ENCODE assay signal across 9 mouse cellular contexts in the genomic region with DNA sequence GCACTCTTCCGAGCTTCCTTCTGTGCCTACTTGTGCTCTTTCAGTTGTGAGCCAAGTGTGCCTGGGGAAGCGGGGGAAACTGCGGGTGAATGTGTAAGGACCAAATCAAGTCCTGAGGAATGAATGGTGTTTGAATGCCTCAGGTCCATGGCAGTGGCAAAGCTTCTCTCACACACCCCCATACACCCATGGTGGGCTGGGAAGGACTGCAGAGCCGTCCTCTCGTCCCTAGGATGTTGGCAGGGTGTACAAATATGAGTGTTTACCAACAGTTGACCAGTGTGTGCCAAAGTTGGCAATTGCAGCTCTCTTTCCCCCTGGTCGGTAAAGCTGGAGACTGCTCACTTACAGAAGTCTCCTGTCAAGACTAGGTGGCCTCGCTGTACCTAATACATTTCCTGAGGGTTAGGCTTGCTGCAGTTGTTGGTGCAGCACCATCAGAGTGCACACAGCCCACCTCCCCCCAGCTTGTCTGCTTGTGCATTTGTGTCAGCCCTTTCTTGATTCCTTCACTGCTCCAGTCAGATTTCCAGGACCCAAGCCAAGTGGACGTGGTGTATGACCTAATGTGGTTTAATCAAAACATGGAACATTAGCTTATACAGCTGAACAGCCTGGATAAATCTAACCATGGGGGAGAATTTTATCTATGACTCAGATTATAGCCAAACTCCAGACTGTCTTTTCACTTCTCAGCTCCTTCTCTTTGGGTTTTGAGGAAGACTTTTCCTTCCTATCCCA. TPM values are rescaled to one million over a fixed set of nuclear protein-coding genes. Genes with fewer than 3 reads are reported as not detected.
DNase-seq lines count a peak whose midpoint lies in the region; ATAC-seq lines count a peak whose summit lies in the region.
"Had no signal": no experiment of that assay in that cellular context is flagged by ENCODE, and none has a peak within 500 bp of the region (broad histone marks: within the 10 kb centered on the region; RNA-seq: fewer than 3 reads in every experiment).

No protein-coding gene starts in this region.

- H3K36me3 ChIP-seq in lung, embryonic 15.5 days, result peaks cover 6% of the 10 kb centered on the region; the same call in 1 of the 2 replicates
- H3K36me3 ChIP-seq in heart, embryonic 13.5 days, result peaks cover 41% of the 10 kb centered on the region
- peaks cover 5% of the 10 kb centered on the region for H3K36me3 ChIP-seq in midbrain, embryonic 16.5 days (ENCODE audit: control insufficient read depth, insufficient read depth, low read length)
- H3K36me3 ChIP-seq in forebrain, embryonic 16.5 days (ENCODE audit: control insufficient read depth, insufficient read depth), result no peaks in the 10 kb centered on the region
- H3K36me3 ChIP-seq: liver, embryonic 13.5 days had no signal

- no peak overlapping the region for H3K4me3 ChIP-seq in lung, embryonic 15.5 days
- no peak overlapping the region for H3K4me3 ChIP-seq in heart, embryonic 13.5 days
- H3K4me3 ChIP-seq in midbrain, embryonic 16.5 days (ENCODE audit: low read depth, low read length), result no peak overlapping the region
- no peak overlapping the region for H3K4me3 ChIP-seq in forebrain, embryonic 16.5 days (replicated peaks; ENCODE audit: low read length)
- H3K4me3 ChIP-seq: liver, embryonic 13.5 days had no signal

- H3K27ac ChIP-seq in lung, embryonic 15.5 days, result peak overlapping the region; percentile 45
- H3K27ac ChIP-seq in heart, embryonic 13.5 days (replicated peaks), result peak overlapping the region; percentile 66
- H3K27ac ChIP-seq in midbrain, embryonic 16.5 days (ENCODE audit: low read length), result peak overlapping the region; percentile 26; the same call in 1 of the 2 replicates
- H3K27ac ChIP-seq in forebrain, embryonic 16.5 days (ENCODE audit: low read length), result no peak overlapping the region; the same call in 1 of the 2 replicates
- H3K27ac ChIP-seq: liver, embryonic 13.5 days had no signal

- H3K27me3 ChIP-seq in lung, embryonic 15.5 days, result no peaks in the 10 kb centered on the region
- no peaks in the 10 kb centered on the region for H3K27me3 ChIP-seq in heart, embryonic 13.5 days (replicated peaks)
- H3K27me3 ChIP-seq in midbrain, embryonic 16.5 days (ENCODE audit: control insufficient read depth, insufficient read depth, low read depth, low read length), result no peaks in the 10 kb centered on the region
- no peaks in the 10 kb centered on the region for H3K27me3 ChIP-seq in forebrain, embryonic 16.5 days (replicated peaks; ENCODE audit: control insufficient read depth, insufficient read depth, low read length)
- H3K27me3 ChIP-seq: liver, embryonic 13.5 days had no signal

- no peak overlapping the region for H3K9ac ChIP-seq in lung, embryonic 15.5 days
- H3K9ac ChIP-seq in heart, embryonic 13.5 days, result no peak overlapping the region
- no peak overlapping the region for H3K9ac ChIP-seq in midbrain, embryonic 16.5 days (ENCODE audit: low read depth, low read length)
- no peak overlapping the region for H3K9ac ChIP-seq in forebrain, embryonic 16.5 days (replicated peaks; ENCODE audit: low read depth, low read length)
- H3K9ac ChIP-seq: liver, embryonic 13.5 days had no signal

- no peaks in the 10 kb centered on the region for H3K9me3 ChIP-seq in lung, embryonic 15.5 days
- H3K9me3 ChIP-seq in heart, embryonic 13.5 days, result no peaks in the 10 kb centered on the region
- H3K9me3 ChIP-seq in midbrain, embryonic 16.5 days (replicated peaks; ENCODE audit: control insufficient read depth, low read length, poor library complexity, severe bottlenecking), result no peaks in the 10 kb centered on the region
- no peaks in the 10 kb centered on the region for H3K9me3 ChIP-seq in forebrain, embryonic 16.5 days (ENCODE audit: control insufficient read depth, low read length)
- H3K9me3 ChIP-seq: liver, embryonic 13.5 days had no signal

- H3K4me2 ChIP-seq in lung, embryonic 15.5 days, result no peak overlapping the region
- no peak overlapping the region for H3K4me2 ChIP-seq in heart, embryonic 13.5 days
- H3K4me2 ChIP-seq in midbrain, embryonic 16.5 days (ENCODE audit: low read length), result no peak overlapping the region
- no peak overlapping the region for H3K4me2 ChIP-seq in forebrain, embryonic 16.5 days (ENCODE audit: low read length)
- H3K4me2 ChIP-seq: liver, embryonic 13.5 days had no signal

- peaks cover 9% of the 10 kb centered on the region; the same call in 1 of the 2 replicates for H3K4me1 ChIP-seq in lung, embryonic 15.5 days
- peaks cover 25% of the 10 kb centered on the region for H3K4me1 ChIP-seq in heart, embryonic 13.5 days
- 0 out of 2 replicates have a peak, but pooled peaks cover 2% of the 10 kb centered on the region for H3K4me1 ChIP-seq in midbrain, embryonic 16.5 days (ENCODE audit: control insufficient read depth, insufficient read depth, low read length)
- peaks cover 5% of the 10 kb centered on the region for H3K4me1 ChIP-seq in forebrain, embryonic 16.5 days (replicated peaks; ENCODE audit: control insufficient read depth, insufficient read depth, low read length)

- peak; percentile 20 for DNase-seq in cerebellum, adult 11-12 months
- no peak for DNase-seq in cerebellum, adult 11 months
- no peak for DNase-seq in lung, postnatal 25 days (ENCODE audit: low spot score)
- no peak for DNase-seq in natural killer cell, adult 2 months (ENCODE audit: low spot score in 2 of 2)
- DNase-seq: liver, embryonic 13.5 days had no signal

- WGBS in lung, embryonic 15.5 days, result 62% methylated on average over 8 of the region's 8 CpGs
- 72% methylated on average over 8 of the region's 8 CpGs for WGBS in heart, embryonic 13.5 days
- WGBS in midbrain, embryonic 16.5 days, result 82% methylated on average over 8 of the region's 8 CpGs
- 58% methylated on average over 8 of the region's 8 CpGs for WGBS in forebrain, embryonic 16.5 days

- ATAC-seq in lung, embryonic 15.5 days (ENCODE audit: borderline replicate concordance, extremely low read depth, low FRiP score, low TSS enrichment), result peak; percentile 87; the same call in 1 of the 2 replicates
- ATAC-seq in heart, embryonic 13.5 days (ENCODE audit: extremely low read depth, insufficient number of reproducible peaks, low FRiP score, low TSS enrichment), result peak; percentile 59; the same call in 1 of the 2 replicates
- ATAC-seq in midbrain, embryonic 16.5 days, result no peak
- ATAC-seq in forebrain, embryonic 16.5 days, result no peak

RNA-seq across cellular contexts. Expression of a gene that starts 3.7 kb away (rescaled TPM):
- polyA plus RNA-seq in lung, embryonic 15.5 days (2015; fragmentation: Nextera tagmentation; extraction: Ambion mirVana), result 3.0 and 4.2 TPM in 2 replicates
- 1.9 and 2.7 TPM in 2 replicates for polyA plus RNA-seq in heart, embryonic 13.5 days (2015; fragmentation: Nextera tagmentation; extraction: Ambion mirVana)
- polyA plus RNA-seq in midbrain, embryonic 16.5 days (2015; fragmentation: Nextera tagmentation; extraction: Ambion mirVana), result 2.8 and 3.1 TPM in 2 replicates
- 2.4 and 3.1 TPM in 2 replicates for polyA plus RNA-seq in forebrain, embryonic 16.5 days (2015; fragmentation: Nextera tagmentation; extraction: Ambion mirVana)

RNA-seq across cellular contexts. Expression of a gene that starts 3.7 kb away (rescaled TPM):
- polyA plus RNA-seq in lung, embryonic 15.5 days (2015; fragmentation: Nextera tagmentation; extraction: Ambion mirVana), result 0.94 and 1.0 TPM in 2 replicates
- polyA plus RNA-seq in heart, embryonic 13.5 days (2015; fragmentation: Nextera tagmentation; extraction: Ambion mirVana), result 0.41 and 0.45 TPM in 2 replicates
- 0.60 and 0.65 TPM in 2 replicates for polyA plus RNA-seq in midbrain, embryonic 16.5 days (2015; fragmentation: Nextera tagmentation; extraction: Ambion mirVana)
- polyA plus RNA-seq in forebrain, embryonic 16.5 days (2015; fragmentation: Nextera tagmentation; extraction: Ambion mirVana), result 0.37 and 0.73 TPM in 2 replicates

RNA-seq across cellular contexts. Expression of a gene that starts 10.6 kb away (rescaled TPM):
- 0.26 and 0.66 TPM in 2 replicates for polyA plus RNA-seq in lung, embryonic 15.5 days (2015; fragmentation: Nextera tagmentation; extraction: Ambion mirVana)
- polyA plus RNA-seq in heart, embryonic 13.5 days (2015; fragmentation: Nextera tagmentation; extraction: Ambion mirVana), result 0.51 and 0.66 TPM in 2 replicates
- not detected in 2 replicates for polyA plus RNA-seq in midbrain, embryonic 16.5 days (2015; fragmentation: Nextera tagmentation; extraction: Ambion mirVana)
- polyA plus RNA-seq in forebrain, embryonic 16.5 days (2015; fragmentation: Nextera tagmentation; extraction: Ambion mirVana), result 0.14 and 0.34 TPM in 2 replicates

RNA-seq across cellular contexts. Expression of a gene that starts 30.2 kb away (rescaled TPM):
- polyA plus RNA-seq in lung, embryonic 15.5 days (2015; fragmentation: Nextera tagmentation; extraction: Ambion mirVana), result 0.18 and 0.24 TPM in 2 replicates
- polyA plus RNA-seq in heart, embryonic 13.5 days (2015; fragmentation: Nextera tagmentation; extraction: Ambion mirVana), result 0.10 and 0.11 TPM in 2 replicates
- polyA plus RNA-seq in midbrain, embryonic 16.5 days (2015; fragmentation: Nextera tagmentation; extraction: Ambion mirVana), result 6.2 and 9.8 TPM in 2 replicates
- 4.6 and 5.0 TPM in 2 replicates for polyA plus RNA-seq in forebrain, embryonic 16.5 days (2015; fragmentation: Nextera tagmentation; extraction: Ambion mirVana)
- polyA plus RNA-seq: liver, embryonic 13.5 days had no signal

RNA-seq across cellular contexts. Expression of a gene that starts 56.9 kb away (rescaled TPM):
- polyA plus RNA-seq in lung, embryonic 15.5 days (2015; fragmentation: Nextera tagmentation; extraction: Ambion mirVana), result 2.2 and 2.4 TPM in 2 replicates
- polyA plus RNA-seq in heart, embryonic 13.5 days (2015; fragmentation: Nextera tagmentation; extraction: Ambion mirVana), result 0.31 and 0.37 TPM in 2 replicates
- polyA plus RNA-seq in midbrain, embryonic 16.5 days (2015; fragmentation: Nextera tagmentation; extraction: Ambion mirVana), result 27.8 and 29.4 TPM in 2 replicates
- polyA plus RNA-seq in forebrain, embryonic 16.5 days (2015; fragmentation: Nextera tagmentation; extraction: Ambion mirVana), result 28.5 and 31.6 TPM in 2 replicates

Comparison
In these comparisons a context has a peak if more than half of its experiments do, and no peak if none do; other contexts are left out.
1. ATAC-seq: peak in lung, embryonic 15.5 days (single experiment) and heart, embryonic 13.5 days (single experiment); none in midbrain, embryonic 16.5 days (single experiment) and forebrain, embryonic 16.5 days (single experiment).